Mouse (Mus musculus): ENCODE results near the gene Igf1r. TPM values are rescaled to one million over a fixed set of nuclear protein-coding genes. Genes with fewer than 3 reads are reported as not detected.
A peak's percentile ranks its signal among the peaks of the same experiment; 100 is the strongest.

Igf1r gene
- polyA plus RNA-seq, 1 experiment from 2014 or later: 15.9 TPM

GRCm38 (mm10) chr7:68006496-68006895 is 53.9 kb downstream of the Igf1r start:
- Histone ChIP-seq H3K4me1 (ENCODE audit: insufficient read depth, low read depth, low read length) (no peaks in the 10 kb centered on the region), H3K4me2 (replicated peaks; ENCODE audit: low read depth, low read length) (no peak overlapping the region), H3K9ac (replicated peaks; ENCODE audit: low read depth) (no peak overlapping the region), H3K9me3 (ENCODE audit: low read length) (no peaks in the 10 kb centered on the region), H3K4me3 (ENCODE audit: low read depth, low read length) (no peak overlapping the region), H3K27me3 (replicated peaks; ENCODE audit: insufficient read depth, low read length) (no peaks in the 10 kb centered on the region), H3K36me3 (ENCODE audit: insufficient read depth, low read length) (peaks cover 9% of the 10 kb centered on the region; the same call in 1 of the 2 replicates), H3K27ac (ENCODE audit: low read length) (no peak overlapping the region)
- peak; percentile 8; the same call in 1 of the 2 replicates for ATAC-seq
- WGBS: 71% methylated on average over 6 of the region's 6 CpGs
- DNase-seq (ENCODE audit: low spot score): no peak
- TF ChIP-seq CTCF (IDR thresholded peaks at IDR 0.05) (no peak), EP300 (IDR thresholded peaks at IDR 0.05) (no peak)

- H3K27ac ChIP-seq (ENCODE audit: low read length): no peak overlapping the region
- H3K27me3 ChIP-seq (replicated peaks; ENCODE audit: insufficient read depth, low read length): no peaks in the 10 kb centered on the region
- H3K36me3 ChIP-seq (ENCODE audit: insufficient read depth, low read length): no peaks in the 10 kb centered on the region
- no peak overlapping the region for H3K9ac ChIP-seq (replicated peaks; ENCODE audit: low read depth)
- peaks cover 4% of the 10 kb centered on the region; the same call in 1 of the 2 replicates for H3K4me1 ChIP-seq (ENCODE audit: insufficient read depth, low read depth, low read length)
- ATAC-seq (no peak), DNase-seq (ENCODE audit: low spot score) (no peak)
- H3K4me2 ChIP-seq (replicated peaks; ENCODE audit: low read depth, low read length): no peak overlapping the region
- 71% methylated on average over 8 of the region's 8 CpGs for WGBS
- no peak overlapping the region for H3K4me3 ChIP-seq (ENCODE audit: low read depth, low read length)
- TF ChIP-seq EP300 (IDR thresholded peaks at IDR 0.05) (no peak), CTCF (IDR thresholded peaks at IDR 0.05) (0 out of 2 replicates have a peak, but pooled peaks have one; percentile 21)
- H3K9me3 ChIP-seq (ENCODE audit: low read length): no peaks in the 10 kb centered on the region
These were observed 57.0 kb downstream of the Igf1r start for GRCm38 (mm10) chr7:68009635-68010034.

DNA sequence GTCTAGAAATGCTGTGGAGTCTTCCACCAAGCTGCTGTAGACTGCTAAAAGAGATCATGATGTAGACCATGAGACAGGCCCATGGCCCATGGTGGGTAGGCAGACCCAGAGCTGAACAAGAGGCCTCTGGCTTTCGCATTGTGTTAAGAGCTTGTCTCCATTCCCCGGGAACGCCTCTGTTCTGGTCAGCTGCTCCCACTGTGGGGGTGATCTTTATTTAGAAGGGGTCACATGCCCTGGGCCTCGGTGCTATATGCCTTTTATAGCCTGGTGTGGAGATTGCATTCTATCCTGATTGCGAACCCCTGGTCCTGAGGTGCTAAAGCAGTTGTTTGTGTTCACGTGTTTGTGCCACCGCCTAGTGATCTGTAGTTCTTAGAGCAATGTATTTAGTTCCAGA is 57.5 kb downstream of the Igf1r start:
- 84% methylated on average over 7 of the region's 7 CpGs for WGBS
- H3K36me3 ChIP-seq (ENCODE audit: insufficient read depth, low read length): no peaks in the 10 kb centered on the region
- peaks cover 9% of the 10 kb centered on the region; the same call in 1 of the 2 replicates for H3K4me1 ChIP-seq (ENCODE audit: insufficient read depth, low read depth, low read length)
- DNase-seq (ENCODE audit: low spot score) (no peak), ATAC-seq (no peak)
- H3K9ac ChIP-seq (replicated peaks; ENCODE audit: low read depth): no peak overlapping the region
- H3K27ac ChIP-seq (ENCODE audit: low read length): no peak overlapping the region
- H3K4me2 ChIP-seq (replicated peaks; ENCODE audit: low read depth, low read length): no peak overlapping the region
- no peak overlapping the region for H3K4me3 ChIP-seq (ENCODE audit: low read depth, low read length)
- H3K9me3 ChIP-seq (ENCODE audit: low read length): no peaks in the 10 kb centered on the region
- H3K27me3 ChIP-seq (replicated peaks; ENCODE audit: insufficient read depth, low read length): no peaks in the 10 kb centered on the region
- TF ChIP-seq EP300 (IDR thresholded peaks at IDR 0.05) (no peak), CTCF (IDR thresholded peaks at IDR 0.05) (no peak)

- DNase-seq (ENCODE audit: low spot score): no peak
- no peak overlapping the region for H3K27ac ChIP-seq (ENCODE audit: low read length)
- no peak for ATAC-seq
- WGBS: 53% methylated on average over 3 of the region's 3 CpGs
- no peak overlapping the region for H3K4me3 ChIP-seq (ENCODE audit: low read depth, low read length)
- no peak overlapping the region for H3K9ac ChIP-seq (replicated peaks; ENCODE audit: low read depth)
- no peaks in the 10 kb centered on the region for H3K9me3 ChIP-seq (ENCODE audit: low read length)
- H3K36me3 ChIP-seq (ENCODE audit: insufficient read depth, low read length): no peaks in the 10 kb centered on the region
- peaks cover 9% of the 10 kb centered on the region; the same call in 1 of the 2 replicates for H3K4me1 ChIP-seq (ENCODE audit: insufficient read depth, low read depth, low read length)
- no peak overlapping the region for H3K4me2 ChIP-seq (replicated peaks; ENCODE audit: low read depth, low read length)
- TF ChIP-seq EP300 (IDR thresholded peaks at IDR 0.05): no peak
- no peak for TF ChIP-seq CTCF (IDR thresholded peaks at IDR 0.05)
- no peaks in the 10 kb centered on the region for H3K27me3 ChIP-seq (replicated peaks; ENCODE audit: insufficient read depth, low read length)
These were observed 58.2 kb downstream of the Igf1r start for GRCm38 (mm10) chr7:68010802-68011201.

DNA sequence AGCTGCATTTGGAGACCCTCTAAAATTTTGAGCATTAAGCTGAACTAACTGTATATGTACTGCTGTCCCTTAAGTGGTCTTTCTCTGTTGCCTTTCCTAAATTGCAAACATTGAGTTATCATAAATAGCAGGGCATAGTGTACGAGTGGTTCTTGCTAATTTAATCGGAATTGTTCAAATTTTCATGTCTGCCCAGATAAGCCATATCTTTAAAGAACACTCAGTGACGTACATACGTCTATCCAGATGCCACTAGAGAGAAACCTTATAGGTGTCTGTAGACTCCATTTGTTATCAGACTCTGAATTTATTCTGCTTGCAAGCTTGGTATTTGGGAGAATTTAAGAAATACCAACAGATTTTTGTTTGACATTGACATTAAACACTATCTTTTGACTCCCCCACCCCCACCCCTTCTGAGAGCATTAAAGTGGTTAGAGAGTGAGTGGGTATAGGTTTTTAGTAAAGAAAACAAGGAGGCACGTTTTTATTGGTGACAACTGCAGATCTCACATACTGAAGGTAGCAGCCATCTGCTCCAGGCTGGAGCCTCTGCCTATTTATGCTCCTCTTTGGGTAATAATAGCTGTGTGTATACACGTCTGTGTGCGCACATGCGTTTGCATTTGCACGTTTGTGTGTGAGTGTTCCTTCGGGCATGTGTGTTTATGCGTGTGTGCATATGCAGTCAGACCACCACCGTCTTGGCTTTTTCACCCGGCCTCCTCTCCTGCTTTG is 58.9 kb downstream of the Igf1r start:
- WGBS: 68% methylated on average over 13 of the region's 13 CpGs
- TF ChIP-seq EP300 (IDR thresholded peaks at IDR 0.05): peak; percentile 46
- no peak for TF ChIP-seq CTCF (IDR thresholded peaks at IDR 0.05)
- no peak overlapping the region for H3K4me3 ChIP-seq (ENCODE audit: low read depth, low read length)
- H3K9me3 ChIP-seq (ENCODE audit: low read length): no peaks in the 10 kb centered on the region
- no peak overlapping the region for H3K9ac ChIP-seq (replicated peaks; ENCODE audit: low read depth)
- H3K27me3 ChIP-seq (replicated peaks; ENCODE audit: insufficient read depth, low read length): no peaks in the 10 kb centered on the region
- H3K36me3 ChIP-seq (ENCODE audit: insufficient read depth, low read length): no peaks in the 10 kb centered on the region
- no peak overlapping the region for H3K4me2 ChIP-seq (replicated peaks; ENCODE audit: low read depth, low read length)
- H3K27ac ChIP-seq (ENCODE audit: low read length): 0 out of 2 replicates have a peak overlapping the region, but pooled peaks have one; percentile 15
- H3K4me1 ChIP-seq (ENCODE audit: insufficient read depth, low read depth, low read length): peaks cover 9% of the 10 kb centered on the region; the same call in 1 of the 2 replicates
- no peak for ATAC-seq
- no peak for DNase-seq (ENCODE audit: low spot score)

GRCm38 (mm10) chr7:68012123-68012474 is 59.5 kb downstream of the Igf1r start:
- H3K9ac ChIP-seq (replicated peaks; ENCODE audit: low read depth): no peak overlapping the region
- H3K4me2 ChIP-seq (replicated peaks; ENCODE audit: low read depth, low read length): no peak overlapping the region
- peaks cover 9% of the 10 kb centered on the region; the same call in 1 of the 2 replicates for H3K4me1 ChIP-seq (ENCODE audit: insufficient read depth, low read depth, low read length)
- H3K27ac ChIP-seq (ENCODE audit: low read length): 0 out of 2 replicates have a peak overlapping the region, but pooled peaks have one; percentile 15
- H3K36me3 ChIP-seq (ENCODE audit: insufficient read depth, low read length): no peaks in the 10 kb centered on the region
- TF ChIP-seq CTCF (IDR thresholded peaks at IDR 0.05) (no peak), EP300 (IDR thresholded peaks at IDR 0.05) (no peak)
- H3K4me3 ChIP-seq (ENCODE audit: low read depth, low read length): no peak overlapping the region
- no peaks in the 10 kb centered on the region for H3K27me3 ChIP-seq (replicated peaks; ENCODE audit: insufficient read depth, low read length)
- DNase-seq (ENCODE audit: low spot score) (no peak), ATAC-seq (no peak)
- H3K9me3 ChIP-seq (ENCODE audit: low read length): no peaks in the 10 kb centered on the region
- 44% methylated on average over 6 of the region's 6 CpGs for WGBS
